Mouse (Mus musculus): ENCODE data around the gene Cat. TPM values are rescaled to one million over a fixed set of nuclear protein-coding genes. Genes with fewer than 3 reads are reported as not detected.

The Cat gene
- polyA plus RNA-seq, 1 experiment from 2014 or later: 173 TPM

DNA sequence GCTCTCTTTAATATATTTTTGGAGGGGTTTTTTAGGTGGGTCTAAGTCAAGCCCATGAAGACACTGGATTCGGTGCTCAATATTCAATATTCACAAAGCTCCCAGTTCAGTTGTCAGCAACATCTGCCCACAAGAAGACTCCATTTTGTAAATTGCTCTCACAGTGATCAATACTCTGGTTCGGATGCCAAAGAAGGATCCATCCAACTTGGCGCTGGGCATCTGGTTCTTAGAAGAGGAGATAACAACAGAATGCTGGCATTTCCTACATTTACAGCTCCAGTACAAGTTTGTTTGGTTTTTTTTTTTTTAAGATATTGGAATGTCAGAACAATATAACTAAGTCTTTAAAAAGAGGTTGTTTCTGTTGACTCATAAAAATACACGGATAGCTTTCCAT lies 4.1 kb downstream of the Cat start:
- Histone ChIP-seq H3K9me3 (ENCODE audit: control insufficient read depth) (no peaks in the 10 kb centered on the region), H3K4me1 (replicated peaks; ENCODE audit: control insufficient read depth, insufficient read depth, low read length) (0 out of 2 replicates have a peak, but pooled peaks cover 5% of the 10 kb centered on the region), H3K27ac (ENCODE audit: low read depth, low read length) (no peak overlapping the region), H3K4me3 (ENCODE audit: low read depth, low read length) (no peak overlapping the region), H3K27me3 (replicated peaks; ENCODE audit: control insufficient read depth, insufficient read depth, low read length) (no peaks in the 10 kb centered on the region), H3K36me3 (ENCODE audit: control insufficient read depth, insufficient read depth) (peaks cover under 1% of the 10 kb centered on the region), H3K4me2 (replicated peaks; ENCODE audit: low read depth) (no peak overlapping the region), H3K9ac (ENCODE audit: low read depth, low read length) (no peak overlapping the region)
- WGBS: 88% methylated on average over 4 of the region's 4 CpGs
- no peak for ATAC-seq
- no peak for TF ChIP-seq CTCF (IDR thresholded peaks at IDR 0.05; ENCODE audit: low read depth)

DNA sequence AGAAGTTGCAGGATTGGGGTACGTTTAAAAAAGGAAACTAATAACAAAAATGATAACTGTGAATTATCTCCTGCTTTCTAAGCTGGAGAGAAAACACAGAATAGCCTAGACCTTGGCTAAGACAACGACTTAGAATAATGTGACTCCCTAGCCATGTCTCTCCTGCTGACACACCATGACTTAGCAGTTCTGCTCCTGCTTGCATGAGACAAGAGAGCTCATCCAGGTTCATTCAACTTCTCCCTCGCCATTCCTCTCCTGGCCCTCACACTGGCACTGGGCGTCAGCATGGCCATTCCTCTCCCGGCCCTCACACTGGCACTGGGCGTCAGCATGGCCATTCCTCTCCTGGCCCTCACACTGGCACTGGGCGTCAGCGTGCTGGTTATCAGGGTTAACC lies 4.7 kb downstream of the Cat start:
- Histone ChIP-seq H3K9ac (ENCODE audit: low read depth, low read length) (no peak overlapping the region), H3K36me3 (ENCODE audit: control insufficient read depth, insufficient read depth) (peaks cover 7% of the 10 kb centered on the region), H3K27ac (ENCODE audit: low read depth, low read length) (no peak overlapping the region; the same call in 1 of the 2 replicates), H3K27me3 (replicated peaks; ENCODE audit: control insufficient read depth, insufficient read depth, low read length) (no peaks in the 10 kb centered on the region), H3K9me3 (ENCODE audit: control insufficient read depth) (no peaks in the 10 kb centered on the region), H3K4me3 (ENCODE audit: low read depth, low read length) (no peak overlapping the region), H3K4me1 (replicated peaks; ENCODE audit: control insufficient read depth, insufficient read depth, low read length) (0 out of 2 replicates have a peak, but pooled peaks cover 5% of the 10 kb centered on the region), H3K4me2 (replicated peaks; ENCODE audit: low read depth) (no peak overlapping the region)
- 72% methylated on average over 8 of the region's 8 CpGs for WGBS
- TF ChIP-seq CTCF (IDR thresholded peaks at IDR 0.05; ENCODE audit: low read depth): no peak
- ATAC-seq: no peak

DNA sequence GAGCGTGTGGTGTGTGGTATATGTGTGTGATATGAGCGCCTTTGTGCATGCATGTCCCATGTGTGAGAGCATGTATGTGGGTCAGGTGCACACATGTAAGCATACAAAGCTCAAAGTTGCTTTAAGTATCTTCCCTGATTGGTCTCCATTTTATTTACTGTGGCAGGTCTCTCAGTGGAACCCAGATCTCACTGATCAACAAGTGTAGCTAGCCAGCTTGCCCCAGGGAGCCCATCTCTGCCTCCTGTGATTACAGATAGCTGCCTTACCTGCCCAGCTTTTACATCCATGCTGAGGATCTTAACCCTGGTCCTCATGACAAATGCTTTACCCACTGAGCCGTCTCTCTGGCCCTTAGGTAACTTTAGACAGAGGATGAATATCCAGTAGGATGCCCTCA lies 6.6 kb downstream of the Cat start:
- no peak overlapping the region for H3K4me3 ChIP-seq (ENCODE audit: low read depth, low read length)
- H3K4me2 ChIP-seq (replicated peaks; ENCODE audit: low read depth): no peak overlapping the region
- ATAC-seq: no peak
- no peaks in the 10 kb centered on the region for H3K27me3 ChIP-seq (replicated peaks; ENCODE audit: control insufficient read depth, insufficient read depth, low read length)
- H3K9me3 ChIP-seq (ENCODE audit: control insufficient read depth): no peaks in the 10 kb centered on the region
- no peak for TF ChIP-seq CTCF (IDR thresholded peaks at IDR 0.05; ENCODE audit: low read depth)
- H3K27ac ChIP-seq (ENCODE audit: low read depth, low read length): no peak overlapping the region
- 92% methylated on average over 3 of the region's 3 CpGs for WGBS
- H3K36me3 ChIP-seq (ENCODE audit: control insufficient read depth, insufficient read depth): peaks cover 23% of the 10 kb centered on the region
- H3K9ac ChIP-seq (ENCODE audit: low read depth, low read length): no peak overlapping the region
- no peaks in the 10 kb centered on the region for H3K4me1 ChIP-seq (replicated peaks; ENCODE audit: control insufficient read depth, insufficient read depth, low read length)

DNA sequence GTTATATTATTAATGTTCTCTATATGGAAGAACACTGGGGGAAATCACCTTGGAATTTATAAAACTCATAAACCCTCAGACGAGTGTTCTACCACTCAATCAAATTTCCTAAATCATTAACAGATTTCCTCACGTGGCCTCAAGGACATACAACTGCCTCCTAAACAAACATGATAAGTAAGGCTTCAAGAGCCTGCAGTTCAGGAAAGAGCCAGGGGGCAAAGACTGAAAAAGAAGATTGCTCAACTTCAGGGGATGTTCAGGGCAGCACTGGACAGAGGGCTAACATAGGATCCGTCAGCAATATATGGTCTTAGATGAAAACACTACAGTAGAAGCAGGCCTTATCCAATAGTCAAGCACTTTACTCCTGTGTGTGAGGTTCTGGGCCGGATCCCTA lies 7.5 kb downstream of the Cat start:
- peak; percentile 96 for ATAC-seq
- TF ChIP-seq CTCF (IDR thresholded peaks at IDR 0.05; ENCODE audit: low read depth): peak; percentile 10; the same call in 1 of the 2 replicates
- H3K27ac ChIP-seq (ENCODE audit: low read depth, low read length): peak overlapping the region; percentile 30; the same call in 1 of the 2 replicates

DNA sequence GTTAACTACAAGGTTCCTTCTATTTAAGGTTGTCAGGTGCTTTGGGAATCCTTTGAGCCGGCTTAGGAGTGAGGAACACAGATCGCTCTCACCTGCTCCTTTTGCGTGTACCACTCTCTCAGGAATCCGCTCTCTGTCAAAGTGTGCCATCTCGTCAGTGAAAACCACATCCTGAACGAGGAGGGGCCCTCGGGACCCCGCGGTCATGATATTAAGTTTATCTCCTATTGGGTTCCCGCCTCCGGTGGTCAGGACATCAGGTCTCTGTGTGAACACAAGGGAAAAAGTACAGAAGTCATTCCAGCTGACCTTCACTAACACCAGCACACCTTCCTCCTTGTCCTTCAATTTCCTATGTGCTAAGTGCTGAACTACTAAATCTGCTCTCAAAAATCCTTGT lies 8.3 kb downstream of the Cat start:
- 82% methylated on average over 11 of the region's 11 CpGs for WGBS
- no peak overlapping the region for H3K4me3 ChIP-seq (ENCODE audit: low read depth, low read length)
- H3K36me3 ChIP-seq (ENCODE audit: control insufficient read depth, insufficient read depth): peaks cover 33% of the 10 kb centered on the region
- no peaks in the 10 kb centered on the region for H3K4me1 ChIP-seq (replicated peaks; ENCODE audit: control insufficient read depth, insufficient read depth, low read length)
- peak overlapping the region; percentile 52; the same call in 1 of the 2 replicates for H3K27ac ChIP-seq (ENCODE audit: low read depth, low read length)
- no peaks in the 10 kb centered on the region for H3K27me3 ChIP-seq (replicated peaks; ENCODE audit: control insufficient read depth, insufficient read depth, low read length)
- no peaks in the 10 kb centered on the region for H3K9me3 ChIP-seq (ENCODE audit: control insufficient read depth)
- TF ChIP-seq CTCF (IDR thresholded peaks at IDR 0.05; ENCODE audit: low read depth): no peak
- no peak for ATAC-seq
- H3K4me2 ChIP-seq (replicated peaks; ENCODE audit: low read depth): no peak overlapping the region
- no peak overlapping the region for H3K9ac ChIP-seq (ENCODE audit: low read depth, low read length)

More for the DNA sequence above, 7.5 kb downstream of the Cat start:
- no peaks in the 10 kb centered on the region for H3K27me3 ChIP-seq (replicated peaks; ENCODE audit: control insufficient read depth, insufficient read depth, low read length)
- H3K36me3 ChIP-seq (ENCODE audit: control insufficient read depth, insufficient read depth): peaks cover 32% of the 10 kb centered on the region
- no peak overlapping the region for H3K4me3 ChIP-seq (ENCODE audit: low read depth, low read length)
- no peaks in the 10 kb centered on the region for H3K9me3 ChIP-seq (ENCODE audit: control insufficient read depth)
- no peak overlapping the region for H3K9ac ChIP-seq (ENCODE audit: low read depth, low read length)
- H3K4me1 ChIP-seq (replicated peaks; ENCODE audit: control insufficient read depth, insufficient read depth, low read length): no peaks in the 10 kb centered on the region
- whole genome bisulfite sequencing: 32% methylated on average over 4 of the region's 4 CpGs
- H3K4me2 ChIP-seq (replicated peaks; ENCODE audit: low read depth): no peak overlapping the region

DNA sequence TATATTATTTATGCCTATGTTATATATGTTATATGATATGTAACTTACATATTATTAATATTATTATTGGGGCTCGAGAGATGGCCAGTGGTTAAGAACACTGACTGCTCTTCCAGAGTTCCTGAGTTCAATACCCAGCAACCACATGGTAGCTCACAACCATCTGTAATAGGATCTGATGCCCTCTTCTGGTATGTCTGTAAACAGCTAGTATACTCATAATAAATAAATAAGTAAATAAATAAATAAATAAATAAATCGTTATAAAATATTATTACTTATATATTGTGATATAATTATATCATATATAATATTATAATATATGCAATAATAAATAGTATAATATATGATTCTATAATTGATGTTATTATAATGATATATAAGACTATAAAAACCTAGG lies 8.8 kb downstream of the Cat start:
- no peaks in the 10 kb centered on the region for H3K9me3 ChIP-seq (ENCODE audit: control insufficient read depth)
- no peak overlapping the region for H3K9ac ChIP-seq (ENCODE audit: low read depth, low read length)
- H3K4me1 ChIP-seq (replicated peaks; ENCODE audit: control insufficient read depth, insufficient read depth, low read length): no peaks in the 10 kb centered on the region
- no peak for ATAC-seq
- peaks cover 35% of the 10 kb centered on the region for H3K36me3 ChIP-seq (ENCODE audit: control insufficient read depth, insufficient read depth)
- 93% methylated on average over 2 of the region's 2 CpGs for WGBS
- no peak overlapping the region for H3K27ac ChIP-seq (ENCODE audit: low read depth, low read length)
- no peak overlapping the region for H3K4me2 ChIP-seq (replicated peaks; ENCODE audit: low read depth)
- no peak for TF ChIP-seq CTCF (IDR thresholded peaks at IDR 0.05; ENCODE audit: low read depth)
- H3K27me3 ChIP-seq (replicated peaks; ENCODE audit: control insufficient read depth, insufficient read depth, low read length): no peaks in the 10 kb centered on the region
- H3K4me3 ChIP-seq (ENCODE audit: low read depth, low read length): no peak overlapping the region

DNA sequence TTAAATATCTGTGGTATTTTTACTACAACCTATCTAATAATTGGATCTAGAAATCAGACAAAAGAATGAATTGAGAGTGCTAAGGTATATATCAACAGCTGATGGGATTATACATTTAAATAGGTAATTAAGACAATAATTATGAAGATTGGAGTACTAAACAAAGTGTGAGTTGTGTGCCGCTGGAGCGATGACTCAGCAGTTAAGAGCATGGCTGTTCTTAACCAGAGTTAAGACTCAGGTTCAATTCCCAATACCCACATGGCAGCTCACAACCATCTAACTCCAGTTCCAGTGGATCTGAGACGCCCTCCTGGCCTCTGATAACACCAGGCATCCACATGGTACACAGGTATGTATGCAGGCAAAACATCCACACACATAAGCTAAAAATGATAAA lies 11.6 kb downstream of the Cat start:
- H3K9me3 ChIP-seq (ENCODE audit: control insufficient read depth): no peaks in the 10 kb centered on the region
- no peak overlapping the region for H3K9ac ChIP-seq (ENCODE audit: low read depth, low read length)
- no peak overlapping the region for H3K4me3 ChIP-seq (ENCODE audit: low read depth, low read length)
- peaks cover 59% of the 10 kb centered on the region for H3K36me3 ChIP-seq (ENCODE audit: control insufficient read depth, insufficient read depth)
- WGBS: 95% methylated on average over 3 of the region's 3 CpGs
- no peaks in the 10 kb centered on the region for H3K27me3 ChIP-seq (replicated peaks; ENCODE audit: control insufficient read depth, insufficient read depth, low read length)
- TF ChIP-seq CTCF (IDR thresholded peaks at IDR 0.05; ENCODE audit: low read depth): no peak
- no peak for ATAC-seq
- no peak overlapping the region for H3K27ac ChIP-seq (ENCODE audit: low read depth, low read length)
- H3K4me1 ChIP-seq (replicated peaks; ENCODE audit: control insufficient read depth, insufficient read depth, low read length): no peaks in the 10 kb centered on the region
- no peak overlapping the region for H3K4me2 ChIP-seq (replicated peaks; ENCODE audit: low read depth)

All from intestine, postnatal 0 days (tissue).